Mouse (Mus musculus): ENCODE data around the gene Dynll1.

Dynll1 gene

DNA sequence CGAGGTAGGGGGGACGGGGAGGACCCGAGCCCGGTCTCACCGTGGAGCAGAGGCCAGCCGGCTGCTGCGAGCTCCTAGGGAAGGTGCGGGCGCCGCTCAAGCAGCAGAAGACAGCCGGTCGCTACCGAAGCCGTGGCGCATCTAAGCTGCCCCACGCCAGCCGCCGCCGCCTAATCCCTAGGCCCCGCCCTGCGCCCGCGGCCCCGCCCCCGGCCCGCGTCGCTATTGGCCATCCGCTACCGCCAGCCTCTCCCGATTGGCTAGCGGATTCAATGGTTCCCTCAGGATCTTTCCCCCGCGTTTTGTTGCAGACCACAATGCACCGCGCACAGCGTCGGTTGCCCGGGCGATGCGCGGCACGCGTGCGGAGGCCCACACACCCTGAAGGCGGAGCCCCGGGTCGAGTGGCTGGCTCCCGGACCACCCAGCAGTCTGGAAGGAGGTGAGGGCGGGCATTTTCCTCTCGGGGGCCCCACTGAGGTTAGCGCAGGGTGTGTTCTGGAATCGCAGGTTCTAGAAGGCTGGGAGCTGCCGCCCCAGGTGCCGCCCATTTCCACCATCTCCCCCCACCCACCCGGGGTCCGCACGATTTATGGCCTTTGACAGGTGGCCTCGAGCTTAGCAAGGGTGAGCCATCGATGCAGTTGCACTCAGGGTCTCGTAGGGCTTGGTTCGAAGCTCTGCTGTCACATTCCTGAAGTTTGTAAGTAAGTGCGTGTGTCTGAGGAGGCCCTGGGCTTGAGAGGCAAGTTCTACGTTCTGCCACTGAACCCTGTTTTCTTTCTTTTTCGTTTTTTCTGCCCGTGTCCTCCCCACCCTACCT, at the start of gene Dynll1:
Gene Dynll1, minus strand, starts transcription at position 208 of the 823 bp plus-strand sequence.
- DNase-seq (ENCODE audit: low read depth in 1 of 2, low spot score in 2 of 2): peak; percentile 93 to 98

DNA sequence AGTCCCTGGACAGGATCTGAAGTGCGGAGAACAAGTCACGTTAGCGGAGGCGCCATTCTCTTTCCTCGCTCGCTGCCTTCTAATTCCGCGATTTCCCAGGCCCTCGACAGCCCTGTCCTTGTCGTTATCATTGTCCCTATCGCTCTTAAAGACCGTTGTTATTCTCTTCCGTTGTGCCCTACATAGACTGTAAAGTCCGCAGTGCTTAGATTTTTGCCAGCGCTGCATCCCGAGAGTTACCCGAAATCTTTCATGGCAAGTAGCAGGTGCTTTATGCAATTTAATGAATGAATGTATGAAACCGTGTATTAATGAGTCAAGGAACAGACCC, 48.4 kb upstream of the Dynll1 start:
- no peak for DNase-seq (ENCODE audit: low read depth in 1 of 2, low spot score in 2 of 2)

DNA sequence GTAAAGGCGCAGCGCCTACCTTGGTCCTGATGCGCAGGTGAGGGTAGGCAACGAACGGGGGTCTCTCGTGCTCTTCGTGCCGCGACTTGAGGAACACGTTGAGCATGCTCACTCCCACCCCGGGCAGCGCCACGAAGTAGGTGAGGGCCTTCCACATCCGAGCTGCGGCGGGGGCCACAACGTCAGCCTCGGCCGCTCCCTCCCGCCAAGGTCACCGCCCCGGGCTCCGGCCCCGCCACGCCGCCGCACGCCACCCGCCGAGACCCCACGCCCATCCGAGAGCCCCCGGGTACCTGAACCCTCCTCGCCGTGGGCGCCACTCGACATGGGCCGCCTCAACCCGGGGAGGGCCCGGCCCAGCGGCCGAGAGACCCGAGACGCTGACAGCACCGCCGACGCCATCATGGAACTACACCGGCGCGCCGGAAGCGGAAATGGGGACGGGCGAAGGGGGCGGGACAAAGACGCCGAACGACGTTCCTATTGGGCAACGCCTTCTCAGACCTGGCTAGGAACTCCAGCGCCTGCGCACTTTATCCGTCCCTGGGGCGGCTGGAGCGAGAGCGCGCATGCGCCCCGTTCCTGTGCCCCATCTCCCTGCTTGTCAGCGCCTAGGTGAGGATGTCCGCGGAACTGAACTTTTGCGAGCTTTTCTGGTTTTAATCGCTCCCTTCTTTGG, 47.9 kb upstream of the Dynll1 start, which contains the start of gene Cox6a1:
Gene Cox6a1, minus strand, starts transcription at position 436 of the 679 bp plus-strand sequence.
- peak; percentile 96 for DNase-seq (ENCODE audit: low read depth in 1 of 2, low spot score in 2 of 2)

DNA sequence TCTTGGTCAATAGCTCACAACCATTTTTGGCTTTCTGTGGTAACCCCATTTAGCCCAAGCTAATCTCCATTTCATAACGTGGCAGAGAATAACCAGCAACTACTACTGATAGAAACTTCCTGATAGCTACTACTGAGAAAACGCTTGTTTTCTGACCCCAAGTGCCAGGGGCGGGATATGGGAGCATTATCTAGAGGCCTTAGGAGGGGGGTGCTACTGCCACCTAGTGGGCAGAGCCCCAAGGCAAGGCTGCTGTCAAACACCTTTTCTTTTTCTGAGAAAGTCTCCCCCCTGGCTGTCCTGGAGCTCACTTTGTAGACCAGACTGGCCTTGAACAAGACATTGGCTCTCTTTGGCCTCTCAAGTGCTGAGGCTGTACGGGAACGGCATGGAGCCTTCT, 46.8 kb upstream of the Dynll1 start:
- peak; percentile 67 to 78 for DNase-seq (ENCODE audit: low read depth in 1 of 2, low spot score in 2 of 2)

DNA sequence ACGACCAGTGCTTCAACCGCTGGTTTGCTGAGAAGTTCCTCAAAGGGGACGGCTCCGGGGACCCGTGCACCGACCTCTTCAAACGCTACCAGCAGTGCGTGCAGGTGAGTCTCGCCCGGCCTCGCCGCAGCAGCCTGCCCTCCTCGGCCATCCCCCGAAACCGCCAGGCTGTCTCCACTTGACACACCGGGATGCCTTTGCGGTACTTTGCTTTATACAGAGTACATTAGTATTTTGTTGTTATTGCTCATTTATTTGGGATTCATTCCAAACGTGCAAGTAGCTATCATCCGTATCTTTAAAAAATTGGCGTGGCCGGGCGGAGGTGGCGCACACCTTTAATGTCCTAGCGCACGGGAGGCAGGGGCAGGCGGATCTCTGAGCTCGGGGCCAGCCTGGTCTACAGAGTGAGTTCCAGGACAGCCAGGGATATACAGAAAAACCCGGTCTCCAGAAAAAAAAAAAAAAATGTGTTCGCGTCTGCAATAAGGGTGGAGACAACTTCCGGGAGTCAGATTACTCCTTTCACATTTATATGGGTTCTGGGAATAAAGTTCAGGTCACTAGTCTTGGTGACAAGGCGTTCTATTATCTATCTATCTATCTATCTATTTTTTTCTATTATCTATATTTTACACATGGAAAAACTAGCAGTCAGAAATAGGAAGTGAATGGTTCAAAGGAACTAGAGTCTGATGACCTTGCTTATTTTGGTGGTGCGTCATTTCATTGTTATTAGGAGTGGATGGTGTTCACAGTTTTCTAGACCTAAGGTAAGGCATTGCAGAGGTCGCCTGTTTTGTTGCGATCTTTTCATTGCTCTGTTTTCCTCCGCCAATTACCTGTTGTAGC, 40.7 kb upstream of the Dynll1 start:
- DNase-seq (ENCODE audit: low read depth in 1 of 2, low spot score in 2 of 2): no peak

DNA sequence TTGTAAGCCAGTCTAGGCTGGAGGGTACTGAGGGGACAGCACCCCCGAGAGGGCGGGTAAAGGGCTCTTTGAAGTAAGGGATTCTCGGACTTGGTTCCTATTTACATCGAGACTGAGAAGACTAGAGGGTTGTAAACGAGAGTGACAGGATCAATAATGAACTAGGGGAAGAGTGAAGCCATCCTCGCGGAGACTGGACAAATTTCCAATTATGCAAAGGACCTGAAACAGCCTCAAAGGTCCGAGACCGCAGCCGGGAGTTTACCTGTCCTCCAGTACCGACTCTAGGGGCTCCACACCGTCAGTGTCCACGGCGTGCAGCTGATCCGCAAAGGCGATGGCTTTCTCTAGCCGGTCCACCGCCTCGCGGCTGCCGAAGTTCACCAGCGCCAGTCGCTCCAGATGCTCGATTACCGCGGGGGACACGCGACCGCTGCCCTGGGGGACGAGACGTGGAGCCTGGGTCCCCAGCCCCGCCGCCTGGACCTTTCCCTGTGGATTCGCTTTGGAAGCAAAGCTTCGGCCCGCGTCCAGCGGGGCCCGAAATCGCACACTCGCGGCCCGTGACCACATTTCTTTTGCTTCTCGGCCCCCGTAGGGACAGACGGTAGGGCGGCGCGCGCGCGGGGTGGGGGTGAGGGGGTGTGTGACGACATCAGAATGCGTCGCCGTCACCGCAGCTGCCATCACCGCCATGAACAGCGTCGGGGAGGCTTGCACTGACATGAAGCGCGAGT, 39.9 kb upstream of the Dynll1 start, which contains the start of the genes Gatc and Triap1:
Gene Gatc, minus strand, starts transcription at position 602 of the 737 bp plus-strand sequence.
Gene Triap1, plus strand, starts transcription at position 649 of the 737 bp plus-strand sequence.
- DNase-seq (ENCODE audit: low read depth in 1 of 2, low spot score in 2 of 2): peak in 1 of 2 experiments; percentile 77

DNA sequence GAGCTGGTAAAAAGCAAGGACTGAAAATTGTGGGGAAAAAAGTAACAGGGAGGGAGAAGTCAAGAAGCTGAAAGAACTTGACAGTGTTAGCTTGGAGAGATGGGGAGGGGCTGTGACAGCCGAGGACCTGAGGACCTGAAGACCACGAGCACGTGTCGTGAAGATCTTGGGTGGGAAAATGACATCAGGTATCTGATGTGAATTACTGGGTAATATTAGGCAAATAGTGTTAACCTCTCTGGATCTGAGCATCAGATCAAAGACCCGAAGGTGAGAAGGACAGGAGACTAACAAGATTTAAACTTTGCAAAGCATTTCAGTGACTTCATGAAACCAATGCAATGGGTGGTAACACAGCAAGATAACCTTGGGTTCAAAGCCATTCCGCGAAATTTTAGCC, 39.2 kb upstream of the Dynll1 start:
- no peak for DNase-seq (ENCODE audit: low read depth in 1 of 2, low spot score in 2 of 2)

DNA sequence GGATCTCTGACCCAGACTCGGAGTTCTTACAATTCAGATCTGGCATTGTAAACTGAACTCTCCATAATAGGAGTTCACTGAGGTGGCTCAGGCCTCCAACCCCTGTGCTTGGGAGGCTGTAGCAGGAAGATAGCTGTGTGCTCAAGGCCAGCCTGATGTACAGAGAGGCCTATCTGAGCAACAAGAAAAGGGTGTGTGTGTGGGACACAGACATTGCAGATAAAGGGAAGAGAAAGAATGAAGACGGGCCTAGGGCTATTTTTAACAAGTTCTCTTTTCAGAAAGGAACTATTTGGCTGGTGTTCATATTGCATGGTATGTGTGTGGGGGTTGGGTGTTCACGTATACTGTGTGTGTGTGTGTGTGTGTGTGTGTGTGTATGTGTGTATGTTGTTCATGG, 32.8 kb upstream of the Dynll1 start:
- DNase-seq (ENCODE audit: low read depth in 1 of 2, low spot score in 2 of 2): no peak

DNA sequence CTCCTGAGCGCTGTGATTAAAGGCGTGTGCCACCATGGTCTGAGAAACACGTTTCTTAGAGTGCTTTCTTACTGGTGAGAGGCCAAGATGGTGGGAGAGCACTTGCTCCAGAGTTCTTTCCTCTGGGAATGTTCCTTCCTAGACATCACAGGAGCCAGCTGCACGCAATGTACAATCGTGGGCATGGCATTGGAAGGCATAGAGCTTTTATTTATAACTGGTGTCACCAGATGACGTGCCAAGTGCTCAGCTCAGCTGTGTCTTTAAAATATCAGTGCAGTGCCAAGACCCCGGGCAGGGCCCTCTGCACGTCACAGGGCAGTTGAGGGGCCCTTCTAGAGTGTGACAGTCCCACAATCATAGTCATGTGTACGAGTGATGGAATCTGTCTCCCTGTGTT, 30.2 kb upstream of the Dynll1 start:
- no peak for DNase-seq (ENCODE audit: low read depth in 1 of 2, low spot score in 2 of 2)

DNA sequence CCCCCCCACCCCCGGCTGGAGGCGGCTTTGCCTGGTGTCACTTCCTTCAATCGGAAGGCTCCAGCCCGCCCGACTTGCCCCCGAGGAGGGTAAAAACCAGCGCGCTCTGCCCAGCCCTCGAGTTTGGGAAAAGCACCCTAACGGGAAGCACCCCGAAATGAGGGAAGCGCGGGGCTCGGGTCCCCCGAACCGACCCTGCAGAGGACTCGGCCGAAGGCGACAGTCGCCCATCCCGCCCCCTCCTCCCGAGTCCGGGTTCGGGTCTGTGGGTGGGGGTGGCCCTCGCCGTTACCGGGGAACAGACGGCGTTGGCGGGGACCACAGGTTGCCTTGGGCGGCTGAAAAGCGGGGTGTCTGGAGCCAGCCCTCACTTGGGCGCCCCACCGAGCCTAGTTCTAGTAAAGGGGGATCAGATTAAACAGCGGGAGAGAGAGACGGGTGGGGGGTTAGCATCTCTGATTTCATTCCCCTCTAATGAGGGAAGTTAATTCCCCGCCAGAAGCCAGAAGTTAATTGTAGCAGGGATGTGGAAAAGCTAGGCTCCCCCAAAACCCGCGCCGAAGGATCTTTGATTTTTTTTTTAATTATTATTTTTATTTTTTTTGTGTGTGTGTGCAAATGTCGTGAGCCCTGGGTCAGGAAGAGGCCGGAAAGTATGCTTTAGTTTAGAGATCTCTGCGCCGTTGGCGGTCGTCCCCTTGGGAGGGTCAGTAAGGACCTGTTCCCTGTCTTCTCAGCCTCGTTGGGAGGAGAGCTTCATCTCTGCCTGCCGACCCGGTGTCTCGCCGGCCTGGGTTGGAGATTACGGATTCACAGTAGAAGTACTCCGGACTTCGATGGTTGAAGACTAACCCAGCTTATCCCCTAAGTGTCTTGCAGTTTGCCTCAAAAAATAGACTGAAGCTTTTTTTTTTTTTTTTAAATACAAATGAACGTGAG, 27.1 kb upstream of the Dynll1 start:
- peak in 1 of 2 experiments; percentile 8 for DNase-seq (ENCODE audit: low read depth in 1 of 2, low spot score in 2 of 2)

DNA sequence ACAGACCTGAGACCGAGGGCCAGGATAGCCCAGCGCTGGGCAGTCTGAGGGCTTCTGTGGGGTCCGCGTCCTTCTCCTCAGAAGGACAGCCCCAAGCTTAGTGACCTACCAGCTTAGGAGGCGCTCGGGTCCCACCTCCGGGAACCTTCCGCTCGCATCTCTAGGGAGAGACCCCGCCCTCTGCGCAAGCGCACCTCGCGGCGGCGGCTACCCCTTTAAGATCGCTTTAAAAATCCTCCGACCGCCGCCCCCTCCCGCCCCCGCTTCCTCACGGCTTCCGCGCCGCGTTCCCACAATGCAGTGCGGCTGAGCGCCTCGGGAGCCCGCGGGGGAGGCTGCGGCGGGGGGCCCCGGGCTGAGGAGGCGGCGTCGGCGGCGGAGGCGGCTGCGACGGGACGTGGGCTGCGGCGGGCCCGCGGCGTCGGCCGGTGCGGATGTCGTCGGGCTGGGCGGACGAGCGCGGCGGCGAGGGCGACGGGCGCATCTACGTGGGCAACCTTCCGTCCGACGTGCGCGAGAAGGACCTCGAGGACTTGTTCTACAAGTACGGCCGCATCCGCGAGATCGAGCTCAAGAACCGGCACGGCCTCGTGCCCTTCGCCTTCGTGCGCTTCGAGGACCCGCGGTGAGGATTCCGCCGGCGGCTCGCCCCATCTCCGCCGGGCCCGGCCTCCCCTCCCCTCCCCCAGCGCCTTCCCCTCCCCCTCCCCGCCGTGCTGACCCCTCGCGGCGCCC, 26.2 kb upstream of the Dynll1 start, which contains the start of gene Srsf9:
Gene Srsf9, plus strand, starts transcription at position 303 of the 735 bp plus-strand sequence.
- peak; percentile 70 to 88 for DNase-seq (ENCODE audit: low read depth in 1 of 2, low spot score in 2 of 2)

DNA sequence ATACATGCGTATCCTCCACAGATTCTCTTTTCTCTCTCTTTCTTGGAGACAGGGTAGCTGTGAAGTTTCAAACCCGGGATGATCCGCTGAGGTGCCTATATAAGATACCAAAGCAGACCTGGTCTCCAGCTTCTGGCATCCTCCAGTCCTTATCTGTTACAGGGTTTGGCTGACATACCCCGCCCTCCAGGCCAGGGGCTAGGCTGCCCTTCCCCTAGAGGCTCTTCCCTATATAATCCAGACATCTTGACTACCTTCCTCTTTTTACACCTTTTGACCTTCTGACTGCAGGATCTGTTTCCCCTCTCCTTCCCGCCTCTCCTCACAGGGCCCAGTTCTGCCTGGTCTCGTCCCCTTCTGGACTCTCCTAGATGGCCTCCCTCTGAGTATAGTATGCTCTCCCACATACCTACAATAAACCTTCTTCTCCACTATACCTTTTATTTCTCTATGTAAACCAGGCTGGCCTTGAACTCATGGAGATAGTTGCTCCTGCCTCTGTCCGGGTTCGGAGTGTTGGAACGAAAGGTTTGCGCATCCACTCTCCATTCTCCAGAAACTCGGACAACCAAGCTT, 25.5 kb upstream of the Dynll1 start:
- DNase-seq (ENCODE audit: low read depth in 1 of 2, low spot score in 2 of 2): no peak

DNA sequence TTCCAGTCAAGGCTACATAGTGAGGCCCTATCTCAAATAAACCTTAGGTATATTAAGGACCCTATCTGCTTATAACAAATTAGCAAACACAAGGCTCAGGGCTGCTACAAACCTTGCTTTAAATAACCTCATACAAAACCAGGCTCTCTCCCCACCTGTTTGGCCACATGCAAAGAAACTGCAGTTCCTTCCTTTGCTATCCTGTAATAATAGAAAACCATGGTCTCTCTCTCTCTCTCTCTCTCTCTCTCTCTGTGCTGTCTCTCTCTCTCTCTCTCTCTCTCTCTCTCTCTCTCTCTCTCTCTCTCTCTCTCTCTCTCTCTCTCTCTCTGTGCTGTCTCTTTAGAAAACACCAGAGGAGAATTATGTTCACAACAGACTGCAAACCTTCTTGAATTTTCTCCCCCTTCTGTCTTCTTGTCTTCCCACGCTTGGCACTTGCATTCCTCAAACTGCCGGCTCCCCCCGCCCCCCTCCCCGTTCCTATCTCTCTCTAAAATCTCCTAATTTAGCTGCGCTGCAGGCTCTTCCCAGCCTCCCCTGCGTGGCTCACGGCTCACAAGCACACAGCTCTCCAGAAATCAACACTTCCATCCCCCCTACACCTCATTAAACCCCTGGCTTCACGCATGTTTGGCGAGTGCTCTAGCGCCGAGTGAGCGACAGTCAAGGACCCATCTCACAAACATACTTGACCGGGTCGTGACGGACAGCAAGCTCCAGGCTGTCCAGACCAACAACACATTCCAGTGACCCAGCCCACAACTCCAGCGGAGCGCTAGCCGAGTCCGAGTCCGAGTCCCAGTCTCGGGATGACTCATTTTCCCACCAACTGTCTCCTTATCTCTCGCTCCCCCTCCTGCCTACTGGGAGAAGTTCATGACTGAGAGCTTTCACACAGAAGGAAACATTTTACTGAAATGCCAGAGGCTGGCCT, 18.5 kb upstream of the Dynll1 start:
- peak in 1 of 2 experiments; percentile 42 for DNase-seq (ENCODE audit: low read depth in 1 of 2, low spot score in 2 of 2)

DNA sequence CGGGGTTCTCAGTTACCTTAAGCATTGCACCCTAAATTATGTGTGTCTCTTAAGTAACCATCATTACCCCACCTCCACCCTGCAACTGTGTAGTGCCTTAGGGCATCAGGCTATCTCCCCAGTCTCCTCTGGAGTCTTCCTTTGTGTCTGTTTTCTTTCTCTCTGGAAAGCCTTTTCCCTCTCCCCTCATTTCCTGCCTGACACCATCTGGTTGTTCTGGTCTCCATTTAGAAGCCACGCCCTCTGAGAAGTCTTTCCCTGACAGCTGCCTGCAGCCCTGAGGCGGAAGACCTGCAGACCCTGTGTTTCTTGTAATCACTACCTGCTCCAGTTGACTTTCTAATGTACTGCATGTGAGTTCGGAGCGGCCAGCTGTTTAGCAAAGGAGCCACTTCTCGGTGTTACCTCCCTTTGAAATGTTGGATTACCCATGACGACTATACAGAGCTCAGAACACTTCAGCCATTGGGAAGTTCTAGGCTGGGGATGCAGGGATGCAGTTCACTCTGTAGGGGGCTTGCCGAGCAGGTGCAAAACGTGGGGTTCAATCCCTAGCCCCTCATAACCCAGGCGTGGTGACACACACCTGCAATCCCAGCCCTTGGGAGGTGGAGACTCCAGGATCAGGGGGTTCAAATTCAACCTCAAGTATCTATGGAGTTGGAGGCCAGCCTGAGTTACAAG, 17.0 kb upstream of the Dynll1 start:
- no peak for DNase-seq (ENCODE audit: low read depth in 1 of 2, low spot score in 2 of 2)

DNA sequence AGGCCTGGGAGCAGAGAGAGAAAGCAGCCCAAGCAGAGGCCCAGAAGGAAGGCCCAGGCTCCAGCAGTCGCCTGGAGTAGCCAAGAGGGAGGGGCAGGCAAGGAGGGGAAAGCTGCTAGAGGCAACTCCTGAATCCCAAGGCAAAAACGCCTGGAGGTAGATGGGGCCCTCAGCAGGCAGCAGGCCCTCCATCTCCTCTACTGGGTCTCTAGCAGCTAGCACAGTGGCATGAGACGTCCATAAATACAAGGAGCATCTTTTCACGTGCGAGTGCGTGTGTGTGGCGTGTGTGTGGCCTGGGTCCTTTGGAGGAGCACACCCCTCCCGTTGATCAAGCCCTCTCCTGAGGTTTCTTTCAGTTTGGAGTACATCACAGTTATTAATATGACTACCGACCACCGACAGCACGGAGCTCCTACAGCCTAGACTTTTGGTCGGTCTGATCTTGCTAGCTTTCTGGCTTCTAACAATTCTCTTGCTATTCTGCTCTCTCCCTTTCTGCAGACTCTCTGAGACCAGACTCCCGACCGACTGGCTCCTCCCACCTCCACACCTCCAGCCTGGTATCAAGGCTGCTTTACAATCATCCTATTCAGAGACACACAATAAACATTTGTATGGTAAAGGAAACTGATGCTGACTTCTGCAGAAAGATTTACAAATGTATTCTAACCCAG, 16.3 kb upstream of the Dynll1 start:
- DNase-seq (ENCODE audit: low read depth in 1 of 2, low spot score in 2 of 2): no peak

DNA sequence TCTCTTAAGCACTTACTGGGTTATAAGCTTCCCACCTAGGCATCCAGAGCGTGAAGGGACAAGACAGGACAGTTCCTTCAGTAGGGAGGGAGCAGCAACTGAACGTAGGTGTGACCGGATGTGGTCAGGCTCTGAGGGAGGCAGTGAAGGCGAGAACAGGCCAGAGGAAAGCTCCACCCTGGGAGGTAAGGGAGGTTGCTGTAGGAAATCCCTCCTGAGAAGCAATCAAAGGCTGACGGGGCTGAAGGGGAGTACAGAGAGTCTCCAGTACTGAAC, 12.8 kb upstream of the Dynll1 start:
- DNase-seq (ENCODE audit: low read depth in 1 of 2, low spot score in 2 of 2): no peak

All from monocyte, adult 2 months (primary cell).